Comparison of ENCODE assay signal across 12 mouse cellular contexts in the genomic region with DNA sequence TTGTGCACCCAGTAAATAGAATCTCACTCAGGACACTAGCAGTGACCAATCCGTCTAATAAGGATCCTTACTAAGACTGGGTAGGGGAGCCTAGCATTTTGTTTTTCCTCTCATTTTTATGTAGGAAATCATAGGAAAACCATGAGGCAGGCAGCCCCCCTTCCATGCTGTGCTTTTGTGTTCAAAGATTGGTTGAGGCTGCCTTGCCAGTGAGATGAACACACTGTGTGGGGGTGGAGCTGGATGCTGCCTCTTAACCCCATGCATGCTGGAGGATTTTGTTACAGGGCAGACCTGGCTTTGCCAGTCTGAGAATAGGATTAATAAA.
DNase-seq lines count a peak whose midpoint lies in the region; ATAC-seq lines count a peak whose summit lies in the region.
"Had no signal": no experiment of that assay in that cellular context is flagged by ENCODE, and none has a peak within 500 bp of the region (broad histone marks: within the 10 kb centered on the region; RNA-seq: fewer than 3 reads in every experiment).

No protein-coding gene starts in this region.

- peak; percentile 58 for DNase-seq in heart, embryonic 10.5 days (ENCODE audit: low spot score)
- no peak for DNase-seq in heart, adult 18-20 months
- peak; percentile 51 to 79 for DNase-seq in layer of hippocampus, postnatal 14 days (ENCODE audit: low spot score in 2 of 2)
- peak; percentile 66 for DNase-seq in neural tube, embryonic 11.5 days (ENCODE audit: low spot score)
- no peak for DNase-seq in spleen, postnatal 4 days (ENCODE audit: low spot score in 2 of 2)
- no peak for DNase-seq in lung, postnatal 10 days

- 0 out of 2 replicates have a peak overlapping the region, but pooled peaks have one; percentile 34 for H3K9ac ChIP-seq in forebrain, embryonic 13.5 days
- H3K9ac ChIP-seq in neural tube, embryonic 11.5 days (ENCODE audit: low read length): peak overlapping the region; percentile 5
- H3K9ac ChIP-seq: stomach, embryonic 15.5 days had no signal

- no peaks in the 10 kb centered on the region for H3K27me3 ChIP-seq in heart, embryonic 10.5 days (ENCODE audit: insufficient read depth, poor library complexity, severe bottlenecking)
- H3K27me3 ChIP-seq in forebrain, embryonic 13.5 days: no peaks in the 10 kb centered on the region
- H3K27me3 ChIP-seq in neural tube, embryonic 11.5 days (ENCODE audit: control insufficient read depth, insufficient read depth, low read length): no peaks in the 10 kb centered on the region
- H3K27me3 ChIP-seq: Patski; stomach, embryonic 15.5 days had no signal

- WGBS in heart, embryonic 10.5 days: 56% methylated on average over 1 of the region's 1 CpGs
- 3% methylated on average over 1 of the region's 1 CpGs for WGBS in forebrain, embryonic 13.5 days
- 14% methylated on average over 1 of the region's 1 CpGs for WGBS in neural tube, embryonic 11.5 days

- H3K4me3 ChIP-seq in heart, embryonic 10.5 days: no peak overlapping the region
- no peak overlapping the region for H3K4me3 ChIP-seq in forebrain, embryonic 13.5 days
- no peak overlapping the region for H3K4me3 ChIP-seq in neural tube, embryonic 11.5 days (ENCODE audit: low read depth, low read length)
- H3K4me3 ChIP-seq: erythroblast, embryonic 14.5 days; stomach, embryonic 15.5 days had no signal

- H3K4me2 ChIP-seq in forebrain, embryonic 13.5 days: peak overlapping the region; percentile 37
- 0 out of 2 replicates have a peak overlapping the region, but pooled peaks have one; percentile 8 for H3K4me2 ChIP-seq in neural tube, embryonic 11.5 days (ENCODE audit: low read depth)
- H3K4me2 ChIP-seq: stomach, embryonic 15.5 days had no signal

- H3K27ac ChIP-seq in heart, embryonic 10.5 days: peak overlapping the region; percentile 80
- peak overlapping the region; percentile 91 for H3K27ac ChIP-seq in forebrain, embryonic 13.5 days
- H3K27ac ChIP-seq in neural tube, embryonic 11.5 days (ENCODE audit: low read depth, low read length): peak overlapping the region; percentile 77
- H3K27ac ChIP-seq: stomach, embryonic 15.5 days had no signal

- H3K36me3 ChIP-seq in heart, embryonic 10.5 days: no peaks in the 10 kb centered on the region
- H3K36me3 ChIP-seq in forebrain, embryonic 13.5 days (ENCODE audit: poor library complexity, severe bottlenecking): no peaks in the 10 kb centered on the region
- no peaks in the 10 kb centered on the region for H3K36me3 ChIP-seq in neural tube, embryonic 11.5 days (ENCODE audit: control insufficient read depth, insufficient read depth, low read length)
- H3K36me3 ChIP-seq: stomach, embryonic 15.5 days had no signal

- H3K4me1 ChIP-seq in heart, embryonic 10.5 days: peaks cover 10% of the 10 kb centered on the region
- peaks cover 42% of the 10 kb centered on the region for H3K4me1 ChIP-seq in forebrain, embryonic 13.5 days
- H3K4me1 ChIP-seq in neural tube, embryonic 11.5 days (ENCODE audit: control insufficient read depth, insufficient read depth, low read length): no peaks in the 10 kb centered on the region; the same call in none of the 2 replicates
- H3K4me1 ChIP-seq: stomach, embryonic 15.5 days had no signal

- peak; percentile 92 for ATAC-seq in forebrain, embryonic 13.5 days
- peak; percentile 73 for ATAC-seq in neural tube, embryonic 11.5 days (ENCODE audit: insufficient read depth, low FRiP score, low TSS enrichment)
- no peak for ATAC-seq in monocyte, adult 5-6 weeks (replicated peaks; ENCODE audit: insufficient number of reproducible peaks, low FRiP score, low TSS enrichment, poor library complexity, severe bottlenecking)
- ATAC-seq: intestine, postnatal 0 days; Patski had no signal

- no peaks in the 10 kb centered on the region for H3K9me3 ChIP-seq in heart, embryonic 10.5 days
- H3K9me3 ChIP-seq in forebrain, embryonic 13.5 days (replicated peaks): no peaks in the 10 kb centered on the region
- no peaks in the 10 kb centered on the region for H3K9me3 ChIP-seq in neural tube, embryonic 11.5 days (ENCODE audit: control insufficient read depth, low read length)
- H3K9me3 ChIP-seq: stomach, embryonic 15.5 days had no signal

Comparison
In these comparisons a context has a peak if more than half of its experiments do, and no peak if none do; other contexts are left out.
1. DNase-seq: peak in heart, embryonic 10.5 days (single experiment), layer of hippocampus, postnatal 14 days (2 of 2) and neural tube, embryonic 11.5 days (single experiment); none in heart, adult 18-20 months (0 of 2), spleen, postnatal 4 days (0 of 2) and lung, postnatal 10 days (single experiment).
2. Peak in every context shown above with its lines, with median percentiles within 50 percentile points of each other: H3K27ac ChIP-seq.